Mouse (Mus musculus) layer of hippocampus, adult 11-12 months (tissue): ENCODE measurements around the gene Actn3.
"Not testable (repeated sequence)": the region's sequence is repeated elsewhere in the genome, so short reads cannot be mapped to it uniquely, and the experiment has no call there.

Source experiments
- DNase-seq: peaks from one replicate; pipeline ENCODE4 v3.0.0; 2022; ENCODE audit warnings: low spot score

The Actn3 gene

DNA sequence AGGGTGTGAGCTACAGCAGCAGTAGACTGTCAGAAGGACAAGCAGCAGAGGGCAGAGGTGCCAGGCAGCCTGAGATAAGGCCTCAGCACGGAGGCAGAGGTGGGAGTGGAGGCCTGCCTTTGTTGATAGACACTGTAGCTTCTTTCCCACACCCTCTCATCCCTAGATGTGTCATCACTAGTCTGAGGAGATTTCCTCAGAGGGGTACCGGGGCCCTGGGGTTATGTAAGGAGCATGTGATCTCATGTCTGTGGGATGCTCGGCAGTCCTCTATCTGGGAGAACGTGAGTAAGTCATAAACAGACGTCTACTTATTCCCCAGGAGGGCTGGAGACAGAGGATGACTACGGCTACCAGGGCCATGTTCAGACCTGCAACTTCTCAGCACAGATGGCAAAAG is 18.6 kb downstream of the Actn3 start:
- DNase-seq: no peak

- DNase-seq: no peak
These were observed 21.8 kb downstream of the Actn3 start for GRCm38 (mm10) chr19:4855951-4856350.

DNA sequence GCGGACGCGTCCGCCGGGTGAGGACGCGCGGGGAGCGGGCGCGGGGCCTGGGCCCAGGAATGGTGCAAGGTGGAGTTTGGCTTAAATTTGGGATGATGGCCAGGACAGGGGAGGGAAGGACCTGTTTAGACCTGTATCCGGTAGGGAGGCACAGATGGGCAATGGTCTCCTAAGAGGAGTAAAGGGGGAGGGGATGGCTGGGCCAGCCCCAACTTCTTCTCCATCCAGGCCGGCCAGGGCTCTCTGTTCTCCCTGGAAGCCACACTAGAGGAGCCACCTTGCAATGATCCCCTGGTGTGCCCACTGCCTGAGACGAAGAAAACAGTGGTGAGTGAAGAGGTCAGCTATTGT is 22.3 kb downstream of the Actn3 start:
- no peak for DNase-seq

DNA sequence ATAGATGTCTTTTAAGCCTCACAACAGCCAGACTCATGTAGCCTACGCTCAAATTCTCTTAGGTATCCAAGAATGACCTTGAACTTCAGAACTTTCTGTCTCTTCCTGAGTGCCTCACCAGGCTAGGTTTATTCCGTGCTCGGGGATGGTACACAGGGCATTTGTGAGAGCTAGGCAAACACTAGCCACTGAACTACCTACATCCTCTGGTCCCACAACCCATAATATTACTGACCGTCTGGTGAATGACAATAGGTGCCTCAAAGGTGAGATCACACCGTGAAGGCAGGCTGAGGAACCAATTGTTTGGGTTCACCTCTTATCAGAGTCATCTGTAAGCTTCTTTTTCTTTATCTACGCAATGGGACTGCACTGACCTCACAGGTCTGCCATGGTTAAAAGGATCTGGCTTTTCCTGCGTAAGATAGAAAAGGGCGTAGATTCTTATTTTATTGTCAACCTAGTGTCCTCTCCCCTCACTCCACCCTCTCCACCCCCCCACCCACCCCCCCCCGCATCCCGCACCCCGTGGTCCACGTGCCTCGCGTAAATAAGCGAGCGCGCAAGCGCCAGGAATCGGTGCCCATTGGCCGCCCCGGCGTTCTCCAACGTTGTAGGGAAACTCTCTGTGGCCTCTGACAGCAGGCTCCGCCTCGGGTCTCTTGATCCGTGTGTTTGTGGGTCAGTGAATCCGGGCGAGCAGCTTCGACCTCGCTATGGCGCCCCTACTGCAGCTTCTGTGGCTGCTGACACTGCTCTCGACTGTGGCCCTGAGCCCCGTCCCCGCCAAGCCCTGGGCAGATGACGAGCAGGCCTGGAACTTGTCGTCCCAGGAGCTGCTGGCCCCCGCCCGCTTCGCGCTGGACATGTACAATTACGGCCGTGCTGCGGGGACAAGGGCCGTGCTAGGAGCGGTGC is 22.9 kb downstream of the Actn3 start, which contains the start of gene Ctsf:
Ctsf (plus strand) TSS at position 579 of the 918 bp plus-strand sequence.
- peak; percentile 92 for DNase-seq

DNA sequence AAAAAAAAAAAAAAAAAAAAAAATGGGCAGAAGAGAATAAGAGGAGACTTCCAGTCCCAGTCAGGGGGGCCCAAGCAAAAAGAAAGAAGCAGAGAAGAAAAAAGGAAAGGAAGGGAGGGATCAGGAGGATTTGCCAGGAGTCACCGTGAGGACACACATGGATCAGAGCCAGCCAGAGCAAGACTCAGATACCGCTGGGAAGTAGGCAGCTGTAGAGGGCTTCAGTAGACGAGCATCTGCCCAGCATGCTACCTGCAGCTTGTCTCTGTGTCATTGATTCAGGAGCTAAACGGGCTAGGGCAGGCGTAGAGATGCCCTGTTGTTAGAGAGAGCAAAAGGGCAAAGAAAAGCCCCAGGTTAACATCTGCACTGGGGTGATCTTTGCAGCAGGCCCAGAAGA is 27.4 kb downstream of the Actn3 start:
- DNase-seq: no peak

- DNase-seq: no peak
These were observed 27.9 kb downstream of the Actn3 start for GRCm38 (mm10) chr19:4849800-4850199.

DNA sequence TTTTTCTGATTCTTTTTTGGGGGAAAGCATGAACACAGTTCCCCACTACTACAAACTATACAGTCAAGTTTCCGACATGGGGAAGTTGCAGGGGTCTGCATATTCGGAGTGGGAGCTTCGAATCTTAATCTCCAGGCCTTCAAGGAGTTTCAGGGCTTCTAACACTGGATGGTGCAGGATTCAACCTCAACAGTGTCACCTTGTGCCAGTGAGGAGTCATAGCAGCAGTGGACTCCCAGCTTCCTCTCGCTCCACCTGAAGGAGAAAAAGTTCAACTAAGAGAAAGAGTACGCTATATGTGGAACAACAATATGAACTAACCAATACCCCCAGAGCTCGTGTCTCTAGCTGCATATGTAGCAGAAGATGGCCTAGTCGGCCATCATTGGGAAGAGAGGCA is 30.2 kb downstream of the Actn3 start:
- no peak for DNase-seq

DNA sequence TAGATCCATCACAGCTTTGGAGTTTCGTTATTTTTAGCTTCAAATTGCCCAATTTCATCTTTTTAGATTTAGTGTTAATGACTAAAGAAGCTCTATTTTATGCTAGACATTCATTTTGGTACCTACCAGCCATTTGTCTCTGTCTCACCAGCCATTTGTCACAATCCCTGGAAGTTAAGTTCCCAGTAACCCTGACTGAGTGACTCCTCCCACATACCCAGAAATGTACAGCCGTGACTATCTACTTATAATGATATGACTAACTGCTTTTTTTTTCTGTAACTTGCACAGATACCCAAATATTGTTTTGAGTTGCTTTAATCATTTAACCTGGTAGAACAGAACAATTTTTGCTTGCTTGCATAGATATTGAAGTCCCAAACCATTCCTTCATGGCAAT is 31.9 kb downstream of the Actn3 start:
- DNase-seq: no peak

GRCm38 (mm10) chr19:4842611-4843010 is 35.1 kb downstream of the Actn3 start:
- no peak for DNase-seq

GRCm38 (mm10) chr19:4840848-4841247 is 36.9 kb downstream of the Actn3 start:
- DNase-seq: no peak

- DNase-seq: peak; percentile 97
These were observed 38.6 kb downstream of the Actn3 start, which contains the start of the genes Ccs and Ccdc87 for GRCm38 (mm10) chr19:4839149-4839548. Gene Ccs (minus strand): TSS chr19:4839332. Gene Ccdc87 (plus strand): TSS chr19:4839366.

- no peak for DNase-seq
These were observed 39.1 kb downstream of the Actn3 start for GRCm38 (mm10) chr19:4838526-4839140.

GRCm38 (mm10) chr19:4837049-4837448 is 40.7 kb downstream of the Actn3 start:
- no peak for DNase-seq

DNA sequence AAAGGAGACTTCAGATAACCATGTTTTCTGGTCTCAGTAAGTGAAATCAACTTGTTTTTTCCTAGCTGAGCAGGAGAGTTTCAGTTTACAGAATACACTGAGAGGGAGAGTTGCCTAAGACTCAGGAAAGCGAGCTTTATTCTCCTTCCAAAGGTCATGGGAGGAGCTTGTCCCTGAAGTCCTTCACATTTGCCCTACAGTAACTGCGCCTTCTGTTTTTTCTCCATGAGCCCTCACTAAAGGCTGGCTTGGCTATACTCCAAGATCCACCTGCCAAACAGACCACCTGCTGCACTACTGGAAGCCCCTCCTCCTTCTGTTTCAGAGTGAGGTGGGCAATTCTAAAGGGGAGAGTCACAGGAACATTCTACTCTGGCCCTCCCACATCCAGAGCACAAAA is 41.6 kb downstream of the Actn3 start:
- no peak for DNase-seq

DNA sequence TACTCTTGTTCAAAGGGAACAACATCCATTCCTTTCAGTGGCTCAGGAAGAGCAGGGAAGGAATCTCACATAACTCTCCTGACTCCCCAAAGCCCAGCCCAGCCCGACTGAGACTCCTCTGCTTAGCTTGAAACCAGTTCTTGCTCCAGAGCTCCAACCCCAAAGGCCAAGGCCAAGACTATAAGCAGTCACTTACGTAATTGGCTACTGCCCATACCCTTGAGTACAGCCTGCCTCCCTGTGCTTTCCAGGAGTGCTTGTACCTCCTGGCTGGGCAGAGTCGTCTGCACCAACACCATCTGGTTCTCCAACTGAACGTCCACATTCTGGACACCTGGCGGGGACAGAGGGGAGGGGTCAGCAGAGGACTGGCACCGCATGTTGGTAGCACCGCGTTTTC is 43.7 kb downstream of the Actn3 start:
- DNase-seq: no peak

- DNase-seq: peak; percentile 59
These were observed 48.6 kb downstream of the Actn3 start for GRCm38 (mm10) chr19:4829156-4829555.

DNA sequence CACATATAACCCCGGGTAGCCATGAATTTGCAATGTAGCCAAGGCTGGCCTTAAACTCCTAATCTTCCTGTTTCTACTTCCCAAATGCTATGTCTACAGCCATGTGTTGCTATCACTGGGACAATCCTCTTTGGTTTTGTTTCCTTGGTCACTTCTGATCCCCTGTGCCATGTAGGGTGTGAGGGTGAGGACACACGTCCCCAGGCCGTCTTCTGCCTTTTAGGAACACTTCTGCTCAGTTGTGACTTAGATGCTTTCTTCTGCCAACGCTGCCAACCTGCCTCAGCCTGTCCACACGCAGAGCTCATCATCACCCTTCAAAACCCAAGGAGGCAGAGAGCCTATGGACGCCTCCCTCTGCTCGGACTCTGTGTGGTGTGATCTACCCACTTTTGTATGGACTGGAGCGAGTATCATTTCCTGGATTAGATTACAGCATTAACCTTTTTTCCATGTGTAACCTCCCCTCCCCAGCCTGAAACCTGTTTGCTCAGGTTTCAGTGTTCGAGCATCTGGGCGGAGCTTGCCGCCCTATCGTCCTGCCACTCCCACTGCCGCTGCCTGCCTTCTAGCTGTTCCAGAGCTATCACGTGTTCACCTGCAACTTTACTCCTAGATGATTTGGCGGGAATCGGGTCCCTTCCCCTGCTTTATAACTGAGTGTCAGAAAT is 49.1 kb downstream of the Actn3 start:
- no peak for DNase-seq

DNA sequence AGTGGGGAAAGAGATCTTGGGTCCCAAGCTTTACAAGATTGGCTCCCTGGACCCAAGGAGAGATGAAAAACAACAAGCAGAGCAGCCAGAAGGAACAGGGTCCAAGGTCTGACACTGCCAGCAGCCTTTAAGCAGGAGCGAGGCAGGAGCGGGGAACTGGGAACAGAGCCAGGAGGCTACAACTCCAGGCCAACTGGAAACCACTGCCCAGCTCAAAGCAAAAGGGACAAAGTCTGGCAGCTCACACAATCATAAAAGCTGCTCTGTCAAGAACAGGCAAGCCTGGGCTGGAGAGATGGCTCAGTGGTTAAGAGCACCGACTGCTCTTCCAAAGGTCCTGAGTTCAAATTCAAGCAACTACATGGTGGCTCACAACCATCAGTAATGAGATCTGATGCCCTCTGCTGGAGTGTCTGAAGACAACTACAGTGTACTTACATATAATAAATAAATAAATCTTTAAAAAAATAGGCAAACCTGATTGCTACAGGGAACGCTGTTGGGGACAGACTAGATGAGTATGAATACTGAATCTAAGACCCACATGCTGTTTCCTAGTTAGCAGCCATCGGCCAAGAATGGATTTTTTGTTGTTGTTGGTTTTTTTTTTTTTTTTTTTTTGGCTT is 56.9 kb downstream of the Actn3 start:
- peak; percentile 69 for DNase-seq

GRCm38 (mm10) chr19:4817182-4817835 is 60.4 kb downstream of the Actn3 start:
- no peak for DNase-seq

DNA sequence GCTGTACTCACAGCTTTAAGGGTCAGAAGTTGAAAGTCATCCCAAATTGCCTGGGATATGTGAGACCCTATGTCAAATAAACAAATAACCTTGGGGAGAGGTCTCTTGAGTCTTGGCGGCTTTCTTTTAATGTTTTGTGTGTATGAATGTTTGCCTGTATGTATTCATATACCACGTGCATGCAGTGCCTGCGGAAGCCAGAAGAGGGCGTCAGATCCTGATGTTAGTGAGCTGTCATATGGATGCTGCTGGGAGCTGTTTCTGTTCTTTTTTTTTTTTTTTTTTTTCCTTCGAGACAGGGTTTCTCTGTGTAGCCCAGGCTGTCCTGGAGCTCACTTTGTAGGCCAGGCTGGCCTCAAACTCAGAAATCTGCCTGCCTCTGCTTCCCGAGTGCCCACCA is 64.7 kb downstream of the Actn3 start:
- DNase-seq: peak; percentile 50

DNA sequence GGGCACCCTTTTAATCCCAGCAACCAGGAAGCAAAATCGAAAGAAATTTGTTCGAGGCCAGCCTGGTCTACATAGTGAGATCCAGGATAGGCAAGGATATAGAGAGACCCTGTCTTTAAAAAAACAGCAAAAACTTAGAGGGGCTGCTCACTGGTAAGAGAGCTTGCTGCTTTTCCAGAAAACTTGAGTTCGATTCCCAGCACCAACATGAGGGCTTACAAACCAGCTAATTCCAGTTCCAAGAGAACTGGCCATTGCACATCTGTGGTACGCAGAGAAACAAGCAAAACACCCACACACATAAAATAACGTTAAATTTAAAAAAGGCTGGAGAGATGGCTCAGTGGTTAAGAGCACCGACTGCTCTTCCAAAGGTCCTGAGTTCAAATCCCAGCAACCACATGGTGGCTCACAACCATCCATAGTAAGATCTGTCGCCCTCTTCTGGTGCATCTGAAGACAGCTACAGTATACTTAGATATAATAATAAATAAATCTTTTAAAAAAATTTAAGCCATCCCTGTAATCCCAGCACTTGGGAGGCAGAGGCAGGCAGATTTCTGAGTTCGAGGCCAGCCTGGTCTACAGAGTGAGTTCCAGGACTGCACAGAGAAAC is 65.3 kb downstream of the Actn3 start:
- not testable (repeated sequence) for DNase-seq

- DNase-seq: no peak
These were observed 65.8 kb downstream of the Actn3 start for GRCm38 (mm10) chr19:4811909-4812242.
